Mouse (Mus musculus) gastrocnemius, postnatal 25 days (tissue): ENCODE measurements around the gene Cdyl. TPM values are rescaled to one million over a fixed set of nuclear protein-coding genes. Genes with fewer than 3 reads are reported as not detected.

ENCODE experiments used
- DNase-seq: peaks from one replicate; pipeline ENCODE4 v3.0.0; 2022
- long read RNA-seq, 2 experiments: library from polyadenylated mRNA; stranded (forward); transcript quantifications; one replicate each; pipeline ENCODE4 v2.0.0; 2021
- total RNA-seq, 2 experiments: library from RNA; stranded (reverse); gene quantifications; 1 replicate in 1 of 2; 2 replicates in 1 of 2; pipeline ENCODE4 v1.2.3; 2021

The Cdyl gene
- total RNA-seq = 1 to 10 TPM; 6.2 to 7.7 TPM
- long read RNA-seq, experiment 1, partial matches to known transcripts = 0 of 3 reads
- long read RNA-seq, experiment 1, other reads (novel, unspliced or antisense) = 2 of 3 reads
- long read RNA-seq, experiment 2, transcript Cdyl-202 (7 exons, 3,575 nt) = major isoform, 5 of 13 reads
- long read RNA-seq, experiment 2, partial matches to known transcripts = 1 of 13 reads
- long read RNA-seq, experiment 2, other reads (novel, unspliced or antisense) = 7 of 13 reads

- no peak for DNase-seq
These were observed at the start of gene Cdyl for GRCm38 (mm10) chr13:35659406-35659985. TSS of gene Cdyl (plus strand) at chr13:35659833.

- DNase-seq = no peak
These were observed 48.9 kb upstream of the Cdyl start for GRCm38 (mm10) chr13:35610718-35611117.

- no peak for DNase-seq
These were observed 47.1 kb upstream of the Cdyl start for GRCm38 (mm10) chr13:35612506-35612905.

GRCm38 (mm10) chr13:35614832-35615479, 44.7 kb upstream of the Cdyl start:
- DNase-seq = no peak

GRCm38 (mm10) chr13:35616524-35617099, 43.0 kb upstream of the Cdyl start:
- DNase-seq = no peak

- peak; percentile 22 for DNase-seq
These were observed 40.3 kb upstream of the Cdyl start for GRCm38 (mm10) chr13:35619356-35619755.

GRCm38 (mm10) chr13:35620756-35621155, 38.9 kb upstream of the Cdyl start:
- DNase-seq = no peak

- DNase-seq = no peak
These were observed 34.8 kb upstream of the Cdyl start for GRCm38 (mm10) chr13:35624831-35625230.

- no peak for DNase-seq
These were observed 34.1 kb upstream of the Cdyl start for GRCm38 (mm10) chr13:35625556-35625955.

- DNase-seq = no peak
These were observed 32.3 kb upstream of the Cdyl start for GRCm38 (mm10) chr13:35627319-35627718.

- no peak for DNase-seq
These were observed 12.4 kb upstream of the Cdyl start for GRCm38 (mm10) chr13:35647132-35647823.

GRCm38 (mm10) chr13:35650284-35650872, 9.3 kb upstream of the Cdyl start:
- no peak for DNase-seq

GRCm38 (mm10) chr13:35652851-35653250, 6.8 kb upstream of the Cdyl start:
- no peak for DNase-seq

GRCm38 (mm10) chr13:35656853-35657252, 2.8 kb upstream of the Cdyl start:
- DNase-seq = no peak

GRCm38 (mm10) chr13:35665456-35665855, 5.8 kb downstream of the Cdyl start:
- no peak for DNase-seq

- DNase-seq = no peak
These were observed 10.4 kb downstream of the Cdyl start for GRCm38 (mm10) chr13:35669910-35670469.

- DNase-seq = no peak
These were observed 11.2 kb downstream of the Cdyl start for GRCm38 (mm10) chr13:35670875-35671274.

- no peak for DNase-seq
These were observed 17.3 kb downstream of the Cdyl start for GRCm38 (mm10) chr13:35676921-35677320.

- no peak for DNase-seq
These were observed 17.9 kb downstream of the Cdyl start for GRCm38 (mm10) chr13:35677433-35678051.

- no peak for DNase-seq
These were observed 19.1 kb downstream of the Cdyl start for GRCm38 (mm10) chr13:35678691-35679090.

- no peak for DNase-seq
These were observed 21.7 kb downstream of the Cdyl start for GRCm38 (mm10) chr13:35681361-35681760.
